Mouse (Mus musculus): Measurements from ENCODE around the gene Omg.

Gene Omg

GRCm38 (mm10) chr11:79503845-79504244 is at the start of gene Omg:
Omg (minus strand) TSS chr11:79504084.
- DNase-seq (ENCODE audit: low spot score in 2 of 2): peak; percentile 42 to 56

- DNase-seq (ENCODE audit: low spot score in 2 of 2): no peak
Observed at GRCm38 (mm10) chr11:79552622-79553021, 48.7 kb upstream of the Omg start.

DNA sequence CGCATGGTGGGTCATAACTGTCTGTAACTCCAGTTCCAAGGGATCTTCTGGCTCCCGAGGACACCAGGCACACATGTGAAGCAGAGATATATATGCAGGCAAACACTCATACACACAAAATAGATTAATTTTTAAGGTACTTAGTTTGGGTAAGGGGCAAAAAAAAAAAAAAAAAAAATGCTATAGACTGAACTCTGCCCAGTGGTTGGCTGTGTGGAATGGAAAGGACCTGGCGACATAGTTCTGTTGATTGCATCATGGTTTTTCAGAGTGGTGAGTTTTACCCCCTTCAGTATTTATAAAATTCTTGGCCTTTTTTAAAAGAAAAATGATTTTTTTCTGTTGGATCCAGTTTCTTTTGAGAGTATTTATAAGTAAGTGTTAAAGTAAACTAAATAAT is 32.4 kb upstream of the Omg start:
- no peak for DNase-seq (ENCODE audit: low spot score in 2 of 2)

DNA sequence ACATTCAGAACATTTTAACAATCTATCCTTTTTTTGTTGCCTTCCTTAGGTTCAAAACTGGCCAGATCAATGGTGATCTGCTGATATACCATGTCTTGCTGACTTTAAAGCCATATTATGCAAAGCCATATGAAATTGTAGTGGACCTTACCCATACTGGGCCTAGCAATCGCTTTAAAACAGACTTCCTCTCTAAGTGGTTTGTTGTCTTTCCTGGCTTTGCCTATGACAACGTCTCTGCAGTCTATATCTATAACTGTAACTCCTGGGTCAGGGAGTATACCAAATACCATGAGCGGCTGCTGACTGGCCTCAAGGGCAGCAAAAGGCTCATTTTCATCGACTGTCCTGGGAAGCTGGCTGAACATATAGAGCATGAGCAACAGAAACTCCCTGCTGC is 31.7 kb upstream of the Omg start:
- DNase-seq (ENCODE audit: low spot score in 2 of 2): no peak

DNA sequence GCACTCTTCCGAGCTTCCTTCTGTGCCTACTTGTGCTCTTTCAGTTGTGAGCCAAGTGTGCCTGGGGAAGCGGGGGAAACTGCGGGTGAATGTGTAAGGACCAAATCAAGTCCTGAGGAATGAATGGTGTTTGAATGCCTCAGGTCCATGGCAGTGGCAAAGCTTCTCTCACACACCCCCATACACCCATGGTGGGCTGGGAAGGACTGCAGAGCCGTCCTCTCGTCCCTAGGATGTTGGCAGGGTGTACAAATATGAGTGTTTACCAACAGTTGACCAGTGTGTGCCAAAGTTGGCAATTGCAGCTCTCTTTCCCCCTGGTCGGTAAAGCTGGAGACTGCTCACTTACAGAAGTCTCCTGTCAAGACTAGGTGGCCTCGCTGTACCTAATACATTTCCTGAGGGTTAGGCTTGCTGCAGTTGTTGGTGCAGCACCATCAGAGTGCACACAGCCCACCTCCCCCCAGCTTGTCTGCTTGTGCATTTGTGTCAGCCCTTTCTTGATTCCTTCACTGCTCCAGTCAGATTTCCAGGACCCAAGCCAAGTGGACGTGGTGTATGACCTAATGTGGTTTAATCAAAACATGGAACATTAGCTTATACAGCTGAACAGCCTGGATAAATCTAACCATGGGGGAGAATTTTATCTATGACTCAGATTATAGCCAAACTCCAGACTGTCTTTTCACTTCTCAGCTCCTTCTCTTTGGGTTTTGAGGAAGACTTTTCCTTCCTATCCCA is 30.2 kb upstream of the Omg start:
- DNase-seq (ENCODE audit: low spot score in 2 of 2): no peak

- DNase-seq (ENCODE audit: low spot score in 2 of 2): no peak
Observed at GRCm38 (mm10) chr11:79533311-79533710, 29.4 kb upstream of the Omg start.

GRCm38 (mm10) chr11:79531485-79531884 is 27.6 kb upstream of the Omg start:
- no peak for DNase-seq (ENCODE audit: low spot score in 2 of 2)

DNA sequence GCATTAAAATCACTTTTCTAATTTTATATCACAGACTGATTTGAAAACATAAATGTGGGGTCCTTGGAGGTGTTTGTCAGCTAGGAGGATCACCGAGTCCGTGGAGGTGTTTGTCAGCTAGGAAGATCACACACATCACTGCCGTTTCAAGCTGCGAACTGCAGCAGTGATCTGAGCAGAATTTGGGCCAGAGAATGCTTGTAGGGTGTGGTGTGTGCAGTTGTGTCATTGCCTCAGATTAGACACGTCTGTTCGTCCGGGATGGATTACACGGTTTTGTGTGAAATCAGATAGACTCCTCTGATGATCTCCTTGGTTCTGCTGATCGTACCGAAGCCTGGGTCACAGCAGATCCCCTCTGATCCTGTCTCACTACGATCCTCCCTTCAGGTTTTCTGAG is 26.9 kb upstream of the Omg start:
- no peak for DNase-seq (ENCODE audit: low spot score in 2 of 2)

DNA sequence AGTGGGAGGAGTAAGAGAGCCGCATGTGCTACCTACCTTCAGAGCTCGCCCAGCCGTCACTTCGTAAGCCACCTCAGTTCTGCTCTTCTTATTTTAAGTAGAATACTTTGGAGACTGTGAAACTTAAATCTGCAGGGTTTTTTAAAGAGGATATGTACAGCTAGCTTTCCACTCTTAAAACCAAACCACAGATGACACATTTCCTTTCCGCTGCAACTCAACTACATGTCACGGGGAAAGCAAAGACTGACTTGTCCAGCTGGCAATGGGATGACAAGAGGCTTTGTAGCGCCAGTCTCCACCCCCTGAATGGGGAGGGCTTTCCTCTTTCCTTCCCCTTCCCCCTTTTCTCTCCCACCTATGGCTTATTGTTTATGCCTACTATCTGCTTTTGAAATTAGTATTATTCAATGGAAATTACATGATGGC is 26.5 kb upstream of the Omg start, which contains the start of the genes Evi2 and Evi2a:
Gene Evi2, minus strand, starts transcription at position 257 of the 429 bp plus-strand sequence.
Gene Evi2a, minus strand, starts transcription at position 277 of the 429 bp plus-strand sequence.
- no peak for DNase-seq (ENCODE audit: low spot score in 2 of 2)

- DNase-seq (ENCODE audit: low spot score in 2 of 2): no peak
Observed at GRCm38 (mm10) chr11:79529736-79530135, 25.9 kb upstream of the Omg start.

DNA sequence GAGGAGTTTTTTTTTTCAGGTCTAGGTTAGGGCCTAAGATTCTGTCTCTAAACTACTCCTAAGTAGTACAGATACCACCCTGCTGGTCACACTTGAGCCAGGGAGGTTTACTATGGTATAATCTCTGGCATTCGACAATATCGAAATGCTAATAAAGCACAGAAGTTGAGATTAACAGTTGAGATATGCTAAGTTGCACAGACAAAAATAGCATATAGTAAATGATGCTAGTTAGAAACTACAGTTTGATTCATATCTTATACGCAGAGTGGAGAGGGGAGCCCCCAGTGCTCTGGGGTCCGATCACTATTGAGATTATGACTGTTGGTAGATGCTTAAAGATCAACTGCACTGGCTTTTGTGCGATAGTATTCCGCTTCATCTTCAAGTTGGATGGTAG is 25.3 kb upstream of the Omg start:
- DNase-seq (ENCODE audit: low spot score in 2 of 2): no peak

DNA sequence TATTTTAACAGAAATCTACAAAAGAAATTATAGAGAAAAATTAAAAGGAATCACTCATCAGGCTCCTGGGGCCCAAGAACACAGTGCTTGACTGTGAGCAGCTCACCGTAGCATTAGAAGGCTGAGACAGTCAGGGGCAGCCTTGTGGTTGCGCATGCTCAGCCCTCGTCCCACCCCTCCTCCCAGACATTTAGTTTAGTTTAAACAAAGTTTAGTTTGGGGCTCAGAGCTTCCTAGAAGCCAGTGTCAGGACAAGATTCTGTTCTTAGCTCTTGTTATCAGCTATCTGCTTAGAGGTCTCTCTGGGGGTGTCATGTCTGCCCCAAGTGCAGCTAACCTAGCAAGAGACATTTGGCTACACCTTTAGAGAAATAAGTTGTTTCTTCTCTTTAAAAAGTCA is 24.7 kb upstream of the Omg start:
- DNase-seq (ENCODE audit: low spot score in 2 of 2): no peak

GRCm38 (mm10) chr11:79527739-79528384 is 24.0 kb upstream of the Omg start:
- no peak for DNase-seq (ENCODE audit: low spot score in 2 of 2)

DNA sequence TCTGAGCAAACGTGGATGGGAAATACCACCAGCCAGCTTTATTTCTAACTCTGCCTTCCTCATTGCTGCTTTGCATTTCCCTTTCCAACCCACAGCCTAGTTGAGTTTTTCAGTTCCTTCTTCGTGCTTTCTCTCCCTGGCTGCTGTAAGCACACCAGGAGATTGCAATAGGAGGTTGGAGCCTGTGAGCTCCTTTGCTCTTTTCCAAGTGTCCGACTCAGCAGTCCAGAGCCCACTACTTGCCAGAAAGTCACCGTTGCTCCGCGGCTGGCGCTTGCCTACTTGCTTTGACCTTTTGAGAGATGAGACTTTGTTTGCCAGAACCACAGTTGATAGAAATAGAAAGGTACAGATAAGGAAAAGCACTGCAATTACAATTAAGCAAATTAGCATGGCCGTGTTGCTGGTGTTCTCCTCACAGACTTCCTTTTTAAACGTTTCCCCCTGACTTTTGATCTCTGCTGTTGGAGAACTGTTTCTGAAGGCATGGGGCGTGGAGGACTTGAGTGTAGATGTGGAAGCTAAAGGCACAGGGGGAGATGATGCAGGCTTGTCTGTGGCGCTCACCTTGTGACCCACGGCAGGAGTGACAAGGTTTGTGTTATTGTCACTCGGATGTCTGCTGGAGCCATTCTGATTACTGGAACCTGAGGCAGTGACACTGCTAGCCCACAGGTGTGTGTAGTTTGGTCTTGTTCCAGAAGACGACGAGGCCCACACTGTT is 23.3 kb upstream of the Omg start:
- DNase-seq (ENCODE audit: low spot score in 2 of 2): no peak

- no peak for DNase-seq (ENCODE audit: low spot score in 2 of 2)
Observed at GRCm38 (mm10) chr11:79526549-79526948, 22.7 kb upstream of the Omg start.

DNA sequence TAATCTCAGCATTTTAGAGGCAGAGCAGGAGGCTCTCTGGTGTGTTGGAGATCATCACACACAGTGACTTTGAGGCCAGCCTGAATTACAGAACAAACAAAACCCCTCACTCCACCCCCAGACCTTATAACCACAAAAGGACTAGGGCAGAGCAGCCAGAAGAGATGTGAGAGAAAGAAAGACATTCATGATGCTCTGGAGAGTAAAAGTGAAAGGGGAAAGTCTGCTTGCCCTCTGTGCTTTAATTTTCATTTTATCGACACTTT is 20.4 kb upstream of the Omg start:
- no peak for DNase-seq (ENCODE audit: low spot score in 2 of 2)

DNA sequence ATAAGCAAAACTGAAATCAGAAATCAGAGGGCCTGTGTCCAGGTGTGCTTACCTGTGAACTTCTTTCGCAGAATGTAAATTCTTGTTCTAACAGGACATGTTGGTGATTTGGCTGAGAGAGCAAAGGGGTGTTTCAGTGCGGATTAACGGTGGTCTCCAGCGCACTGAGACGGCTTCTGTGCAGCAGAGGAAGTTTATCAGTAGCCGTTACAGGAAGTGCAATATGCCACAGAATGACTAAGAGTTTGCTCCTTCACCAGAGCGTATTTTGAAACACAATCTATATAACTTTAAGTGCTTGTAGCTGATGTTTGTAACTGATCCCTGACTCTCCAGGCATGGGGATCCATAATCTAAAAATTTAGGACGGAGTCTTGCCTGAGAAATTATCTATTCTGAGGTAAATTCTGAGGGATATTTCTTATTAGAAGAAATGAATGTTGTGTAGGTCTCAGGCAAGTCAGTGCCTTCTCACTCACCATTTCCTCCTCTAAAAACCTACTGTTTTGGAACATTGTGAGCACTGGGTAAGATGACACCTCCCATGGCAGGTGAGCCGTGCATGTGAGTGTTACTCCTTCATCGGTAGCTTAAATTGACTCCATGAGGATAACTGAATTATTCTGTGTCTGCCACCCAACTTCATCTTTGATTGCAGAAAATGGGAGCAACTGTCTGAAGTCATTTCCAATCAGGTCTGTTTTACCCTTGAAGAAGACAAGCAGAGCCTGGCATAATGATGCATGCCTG is 19.9 kb upstream of the Omg start, which contains the start of gene Evi2b:
Gene Evi2b, minus strand, starts transcription at position 203 of the 750 bp plus-strand sequence.
- no peak for DNase-seq (ENCODE audit: low spot score in 2 of 2)

DNA sequence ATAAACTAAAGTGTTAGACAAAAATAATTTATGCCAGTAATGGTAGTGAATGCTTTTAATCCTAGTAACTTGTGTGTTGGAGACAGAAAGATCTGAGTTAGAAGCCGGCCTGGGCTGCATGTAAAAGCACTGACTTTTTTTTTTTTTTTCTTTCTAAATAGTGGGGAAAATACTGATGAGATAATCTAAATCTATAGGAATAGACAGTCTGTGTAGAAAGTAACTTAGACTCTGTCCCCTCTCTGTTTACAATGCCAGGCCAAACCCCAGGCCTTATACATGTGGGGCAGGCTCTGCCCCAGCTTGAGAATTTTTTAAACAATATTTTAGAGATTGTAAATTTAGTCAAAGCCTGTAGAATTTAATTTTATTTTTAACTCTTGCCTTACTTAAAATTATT is 19.1 kb upstream of the Omg start:
- DNase-seq (ENCODE audit: low spot score in 2 of 2): no peak

- DNase-seq (ENCODE audit: low spot score in 2 of 2): no peak
Observed at GRCm38 (mm10) chr11:79521930-79522329, 18.0 kb upstream of the Omg start.

DNA sequence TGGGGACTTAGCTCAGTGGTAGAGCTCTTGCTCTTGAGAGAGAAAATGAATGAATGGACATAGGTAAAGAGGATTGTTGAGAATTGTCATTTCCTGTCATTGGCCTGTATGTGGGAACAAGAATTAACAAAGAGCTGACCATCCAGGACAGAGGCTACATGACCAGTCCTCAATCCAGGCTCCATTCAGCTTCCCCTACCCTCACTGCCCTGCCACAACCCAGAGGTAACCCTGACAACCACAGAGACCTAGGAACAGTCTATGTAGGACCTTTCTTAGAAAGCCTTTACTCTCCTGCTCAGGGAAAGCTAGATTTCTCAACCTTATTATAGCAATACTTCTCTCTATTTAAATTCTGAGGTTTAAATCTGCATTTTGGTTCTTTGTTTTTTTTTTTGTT is 16.9 kb upstream of the Omg start:
- no peak for DNase-seq (ENCODE audit: low spot score in 2 of 2)

DNA sequence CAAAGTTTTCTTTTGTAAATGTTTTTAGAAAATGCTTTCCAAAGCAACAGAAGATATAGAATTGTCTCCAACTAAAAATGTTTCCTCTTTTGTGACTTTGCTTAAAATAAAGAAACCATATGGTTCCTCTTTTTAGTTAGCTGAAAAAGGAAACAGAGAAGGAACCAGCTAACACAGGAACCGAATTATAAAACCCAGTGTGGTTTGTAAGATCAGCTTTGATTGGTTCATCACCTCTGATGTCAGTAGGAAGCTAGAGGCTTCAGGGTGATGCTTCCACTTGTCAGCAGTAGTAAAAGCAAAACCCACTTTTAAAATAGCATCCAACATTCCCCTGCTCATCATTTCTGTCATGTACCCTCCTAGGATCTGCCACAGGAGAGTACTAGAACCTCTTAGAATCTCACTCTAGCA is 16.0 kb upstream of the Omg start:
- DNase-seq (ENCODE audit: low spot score in 2 of 2): no peak

GRCm38 (mm10) chr11:79519299-79519698 is 15.4 kb upstream of the Omg start:
- DNase-seq (ENCODE audit: low spot score in 2 of 2): no peak

Measured in frontal cortex, postnatal 14 days (tissue).